Mouse (Mus musculus) ES-E14 (cell line): ENCODE data around the gene Grin2b. TPM values are rescaled to one million over a fixed set of nuclear protein-coding genes. Genes with fewer than 3 reads are reported as not detected.

Experiments
- DNase-seq: peaks from one replicate; pipeline ENCODE4 v3.0.0-alpha.2; 2013; ENCODE audit warnings: low read depth, low spot score
- H3K27ac ChIP-seq: 2 replicates; pipeline ENCODE4 v1.5.1; 2012; ENCODE audit warnings: low read depth, mild to moderate bottlenecking, low read length, moderate library complexity, mixed read lengths; ENCODE audit not compliant: poor library complexity, insufficient read depth, severe bottlenecking
- H3K36me3 ChIP-seq: 2 replicates; pipeline ENCODE4 v1.6.1; 2012; ENCODE audit warnings: mild to moderate bottlenecking, low read length, moderate library complexity, mixed read lengths; ENCODE audit not compliant: control insufficient read depth, poor library complexity, insufficient read depth, severe bottlenecking
- H3K4me1 ChIP-seq, 2 experiments: fragments of 150-350 bp in 1 of 2; sonication (generic) in 1 of 2; 2 replicates each; pipeline ENCODE4 v1.6.1; 2012; ENCODE audit warnings: low read length in 2 of 2, mild to moderate bottlenecking in 1 of 2, mixed read lengths in 1 of 2; ENCODE audit not compliant: control insufficient read depth in 2 of 2, insufficient read depth in 2 of 2, poor library complexity in 1 of 2
- H3K4me3 ChIP-seq, 2 experiments: fragments of 150-350 bp in 1 of 2; sonication (generic) in 1 of 2; 2 replicates each; pipeline ENCODE4 v1.5.1; 2012; ENCODE audit warnings: low read length in 2 of 2, low read depth in 1 of 2, mild to moderate bottlenecking in 1 of 2, mixed read lengths in 1 of 2; ENCODE audit not compliant: insufficient read depth in 1 of 2, poor library complexity in 1 of 2, severe bottlenecking in 1 of 2
- H3K9ac ChIP-seq: 2 replicates; pipeline ENCODE4 v1.6.1; 2012; ENCODE audit warnings: low read depth, mild to moderate bottlenecking, low read length, mixed read lengths; ENCODE audit not compliant: poor library complexity, insufficient read depth, severe bottlenecking
- H3K9me3 ChIP-seq: fragments of 150-350 bp; sonication (generic); 2 replicates; pipeline ENCODE4 v1.6.1; 2012; ENCODE audit warnings: low read depth, mild to moderate bottlenecking, low read length; ENCODE audit not compliant: control insufficient read depth, insufficient read depth
- CHD2 ChIP-seq: IDR thresholded peaks from 2 replicates; pipeline ENCODE4 v1.6.1; 2014; ENCODE audit warnings: mild to moderate bottlenecking, low read depth, low read length, inconsistent platforms
- HCFC1 ChIP-seq: IDR thresholded peaks from 2 replicates; pipeline ENCODE4 v1.6.1; 2012; ENCODE audit warnings: low read length, inconsistent platforms, borderline replicate concordance; ENCODE audit not compliant: insufficient read depth
- MAFK ChIP-seq: IDR thresholded peaks from 2 replicates; pipeline ENCODE4 v1.6.1; 2014; ENCODE audit warnings: mild to moderate bottlenecking, low read depth, low read length, inconsistent platforms; ENCODE audit not compliant: insufficient read depth
- ZC3H11A ChIP-seq: IDR thresholded peaks from 2 replicates; pipeline ENCODE4 v1.6.1; 2012; ENCODE audit warnings: low read depth, mild to moderate bottlenecking, inconsistent platforms, low read length, borderline replicate concordance
- ZNF384 ChIP-seq: IDR thresholded peaks from 2 replicates; pipeline ENCODE4 v1.6.1; 2012; ENCODE audit warnings: low read depth, low read length, inconsistent platforms
- in situ Hi-C, 2 experiments: fragments of 600-800 bp; cut with MboI; formaldehyde crosslinking; loops; one replicate each; pipeline ENCODE4 v1.15.1; 2025; ENCODE audit warnings: low sequenced_read_pairs in 2 of 2, inconsistent platforms in 1 of 2; ENCODE audit not compliant: unreplicated experiment in 2 of 2
- total RNA-seq: library from RNA; depleted of rRNA; stranded (reverse); fragments of 300-350 nt; gene quantifications from 2 replicates; pipeline ENCODE4 v1.2.3, GENCODE M21; 2012

Gene Grin2b
- total RNA-seq, 1 experiment: 1.2 TPM

GRCm38 (mm10) chr6:135843755-135844154 is 329.6 kb downstream of the Grin2b start:
- no peak overlapping the region for H3K27ac ChIP-seq
- H3K9ac ChIP-seq: no peak overlapping the region
- no peak for TF ChIP-seq ZC3H11A
- no peak for TF ChIP-seq ZNF384
- TF ChIP-seq HCFC1: no peak
- TF ChIP-seq MAFK: no peak
- TF ChIP-seq CHD2: no peak
- no peaks in the 10 kb centered on the region for H3K36me3 ChIP-seq
- no peaks in the 10 kb centered on the region for H3K4me1 ChIP-seq
- no peak overlapping the region for H3K4me3 ChIP-seq
- in situ Hi-C loops: no loop called here
- no peak for DNase-seq
- no peaks in the 10 kb centered on the region for H3K9me3 ChIP-seq

GRCm38 (mm10) chr6:135836353-135836752 is 337.0 kb downstream of the Grin2b start:
- H3K36me3 ChIP-seq: no peaks in the 10 kb centered on the region
- H3K4me3 ChIP-seq: no peak overlapping the region
- no peak for DNase-seq
- in situ Hi-C loops: no loop called here
- no peaks in the 10 kb centered on the region for H3K9me3 ChIP-seq
- H3K27ac ChIP-seq: no peak overlapping the region
- TF ChIP-seq ZC3H11A: no peak
- no peak for TF ChIP-seq ZNF384
- TF ChIP-seq HCFC1: no peak
- TF ChIP-seq CHD2: no peak
- TF ChIP-seq MAFK: no peak
- no peak overlapping the region for H3K9ac ChIP-seq
- H3K4me1 ChIP-seq: no peaks in the 10 kb centered on the region

GRCm38 (mm10) chr6:135833542-135833941 is 339.8 kb downstream of the Grin2b start:
- Histone ChIP-seq H3K4me1 (no peaks in the 10 kb centered on the region), H3K27ac (no peak overlapping the region), H3K9ac (no peak overlapping the region), H3K9me3 (no peaks in the 10 kb centered on the region), H3K36me3 (no peaks in the 10 kb centered on the region), H3K4me3 (no peak overlapping the region)
- in situ Hi-C loops: no loop called here
- TF ChIP-seq CHD2 (no peak), ZC3H11A (no peak), ZNF384 (no peak), MAFK (no peak), HCFC1 (no peak)
- no peak for DNase-seq

GRCm38 (mm10) chr6:135832041-135832440 is 341.3 kb downstream of the Grin2b start:
- no peaks in the 10 kb centered on the region for H3K4me1 ChIP-seq
- no peaks in the 10 kb centered on the region for H3K36me3 ChIP-seq
- no peak overlapping the region for H3K4me3 ChIP-seq
- no peak for DNase-seq
- H3K9ac ChIP-seq: no peak overlapping the region
- TF ChIP-seq HCFC1: no peak
- no peak for TF ChIP-seq CHD2
- no peak for TF ChIP-seq ZNF384
- TF ChIP-seq MAFK: no peak
- TF ChIP-seq ZC3H11A: no peak
- H3K9me3 ChIP-seq: no peaks in the 10 kb centered on the region
- H3K27ac ChIP-seq: no peak overlapping the region
- in situ Hi-C loops: no loop called here

GRCm38 (mm10) chr6:135831032-135831431 is 342.3 kb downstream of the Grin2b start:
- no peak overlapping the region for H3K27ac ChIP-seq
- TF ChIP-seq MAFK (no peak), CHD2 (no peak), ZNF384 (no peak), HCFC1 (no peak), ZC3H11A (no peak)
- no peak for DNase-seq
- H3K4me3 ChIP-seq: no peak overlapping the region
- no peaks in the 10 kb centered on the region for H3K4me1 ChIP-seq
- H3K9ac ChIP-seq: no peak overlapping the region
- no peaks in the 10 kb centered on the region for H3K36me3 ChIP-seq
- in situ Hi-C loops: no loop called here
- no peaks in the 10 kb centered on the region for H3K9me3 ChIP-seq
